Mouse (Mus musculus) liver, embryonic 11.5 days (tissue): ENCODE measurements at regions not wholly inside any gene's neighbourhood (a gene's known extent, or its start where the extent isn't known, plus 50 kb on each side); places are given as distances from the start of the nearest gene placed in this dataset.
"Not testable (repeated sequence)": the region's sequence is repeated elsewhere in the genome, so short reads cannot be mapped to it uniquely, and the experiment has no call there.

Experiments
- ATAC-seq: fragments of 200-750 bp; cut with Nextera tagmentation; replicated peaks from 2 replicates; pipeline ENCODE4 v1.8.0; 2017; ENCODE audit warnings: moderate number of reproducible peaks, mild to moderate bottlenecking, moderate TSS enrichment, moderate library complexity; ENCODE audit not compliant: low FRiP score
- DNase-seq: peaks from one replicate; pipeline ENCODE4 v3.0.0-alpha.2; 2017; ENCODE audit warnings: low spot score
- H3K27ac ChIP-seq: fragments of 300-500 bp; sonication (generic); 2 replicates; pipeline ENCODE4 v1.5.1; 2014; ENCODE audit warnings: mild to moderate bottlenecking, low read depth, low read length, control low read depth
- H3K27me3 ChIP-seq: fragments of 300-500 bp; sonication (generic); replicated peaks from 2 replicates; pipeline ENCODE4 v1.6.1; 2014; ENCODE audit warnings: low read length, mixed read lengths; ENCODE audit not compliant: control insufficient read depth, insufficient read depth
- H3K36me3 ChIP-seq: fragments of 300-500 bp; sonication (generic); 2 replicates; pipeline ENCODE4 v1.6.1; 2014; ENCODE audit warnings: mild to moderate bottlenecking, low read length, moderate library complexity, mixed read lengths; ENCODE audit not compliant: control insufficient read depth, insufficient read depth
- H3K4me1 ChIP-seq: fragments of 300-500 bp; sonication (generic); replicated peaks from 2 replicates; pipeline ENCODE4 v1.6.1; 2014; ENCODE audit warnings: low read length, mixed read lengths; ENCODE audit not compliant: control insufficient read depth, insufficient read depth
- H3K4me2 ChIP-seq: fragments of 300-500 bp; sonication (generic); 2 replicates; pipeline ENCODE4 v1.6.1; 2014; ENCODE audit warnings: mild to moderate bottlenecking, control low read depth, moderate library complexity
- H3K4me3 ChIP-seq: fragments of 300-500 bp; sonication (generic); 2 replicates; pipeline ENCODE4 v1.5.1; 2014; ENCODE audit warnings: low read depth, low read length, control low read depth
- H3K9ac ChIP-seq: fragments of 300-500 bp; sonication (generic); 2 replicates; pipeline ENCODE4 v1.6.1; 2014; ENCODE audit warnings: low read depth, low read length, control low read depth
- H3K9me3 ChIP-seq: fragments of 300-500 bp; sonication (generic); 2 replicates; pipeline ENCODE4 v1.6.1; 2016; ENCODE audit warnings: low read length, inconsistent platforms, mixed read lengths; ENCODE audit not compliant: control insufficient read depth
- WGBS: fragments of 180-500 bp; shearing (Covaris S2); extraction: QIAGEN DNeasy Blood & Tissue Kit; methylation state at CpG from one replicate; pipeline ENCODE4 v1.1.7; 2014; 5-methylcytosine and 5-hydroxymethylcytosine counted together

- Histone ChIP-seq H3K4me3 (no peak overlapping the region), H3K27ac (no peak overlapping the region), H3K9ac (no peak overlapping the region), H3K4me1 (no peaks in the 10 kb centered on the region), H3K27me3 (no peaks in the 10 kb centered on the region), H3K36me3 (no peaks in the 10 kb centered on the region), H3K9me3 (no peaks in the 10 kb centered on the region), H3K4me2 (no peak overlapping the region)
- ATAC-seq (no peak), DNase-seq (no peak)
- WGBS, result 90% methylated on average over 2 of the region's 2 CpGs
Measured at GRCm38 (mm10) chr5:4248422-4248821, 56.3 kb downstream of the Mterf1b start.

- not testable (repeated sequence) for H3K9ac ChIP-seq, H3K4me3 ChIP-seq, H3K27ac ChIP-seq, H3K4me1 ChIP-seq, H3K4me2 ChIP-seq, ATAC-seq, H3K9me3 ChIP-seq, H3K27me3 ChIP-seq, DNase-seq, H3K36me3 ChIP-seq
- 83% methylated on average over 5 of the region's 5 CpGs for WGBS
Measured at GRCm38 (mm10) chr5:4254280-4254679, 62.1 kb downstream of the Mterf1b start.

GRCm38 (mm10) chr5:4257048-4257750 lies 65.0 kb downstream of the Mterf1b start:
- H3K36me3 ChIP-seq, result no peaks in the 10 kb centered on the region
- H3K27ac ChIP-seq, result no peak overlapping the region
- DNase-seq, result no peak
- 66% methylated on average over 12 of the region's 12 CpGs for WGBS
- H3K4me1 ChIP-seq, result no peaks in the 10 kb centered on the region
- no peak overlapping the region for H3K4me2 ChIP-seq
- ATAC-seq, result no peak
- no peaks in the 10 kb centered on the region for H3K27me3 ChIP-seq
- no peaks in the 10 kb centered on the region for H3K9me3 ChIP-seq
- no peak overlapping the region for H3K4me3 ChIP-seq
- no peak overlapping the region for H3K9ac ChIP-seq

GRCm38 (mm10) chr5:4259260-4259659 lies 67.1 kb downstream of the Mterf1b start:
- Histone ChIP-seq H3K9ac (no peak overlapping the region), H3K9me3 (no peaks in the 10 kb centered on the region), H3K4me3 (no peak overlapping the region), H3K4me1 (no peaks in the 10 kb centered on the region), H3K27ac (no peak overlapping the region), H3K36me3 (no peaks in the 10 kb centered on the region), H3K27me3 (no peaks in the 10 kb centered on the region), H3K4me2 (no peak overlapping the region)
- ATAC-seq (no peak), DNase-seq (no peak)
- 81% methylated on average over 4 of the region's 4 CpGs for WGBS

GRCm38 (mm10) chr5:4262666-4263065 lies 70.5 kb downstream of the Mterf1b start:
- no peaks in the 10 kb centered on the region for H3K4me1 ChIP-seq
- H3K4me3 ChIP-seq, result no peak overlapping the region
- H3K4me2 ChIP-seq, result no peak overlapping the region
- H3K9ac ChIP-seq, result no peak overlapping the region
- no peaks in the 10 kb centered on the region for H3K36me3 ChIP-seq
- H3K27ac ChIP-seq, result no peak overlapping the region
- 95% methylated on average over 1 of the region's 1 CpGs for WGBS
- DNase-seq (no peak), ATAC-seq (no peak)
- H3K27me3 ChIP-seq, result no peaks in the 10 kb centered on the region
- no peaks in the 10 kb centered on the region for H3K9me3 ChIP-seq

- Histone ChIP-seq H3K27me3 (no peaks in the 10 kb centered on the region), H3K27ac (no peak overlapping the region), H3K36me3 (no peaks in the 10 kb centered on the region), H3K4me2 (no peak overlapping the region), H3K4me3 (no peak overlapping the region), H3K9me3 (no peaks in the 10 kb centered on the region), H3K4me1 (no peaks in the 10 kb centered on the region), H3K9ac (no peak overlapping the region)
- no peak for DNase-seq
- ATAC-seq, result no peak
- 66% methylated on average over 5 of the region's 5 CpGs for WGBS
Measured at GRCm38 (mm10) chr5:4263560-4264160, 71.5 kb downstream of the Mterf1b start.

- Histone ChIP-seq H3K9ac (no peak overlapping the region), H3K4me3 (no peak overlapping the region), H3K4me2 (no peak overlapping the region), H3K36me3 (no peaks in the 10 kb centered on the region), H3K27me3 (no peaks in the 10 kb centered on the region), H3K27ac (no peak overlapping the region), H3K4me1 (no peaks in the 10 kb centered on the region), H3K9me3 (no peaks in the 10 kb centered on the region)
- ATAC-seq (no peak), DNase-seq (no peak)
- WGBS, result 74% methylated on average over 2 of the region's 2 CpGs
Measured at GRCm38 (mm10) chr5:4267717-4268116, 75.5 kb downstream of the Mterf1b start.

- no peaks in the 10 kb centered on the region for H3K27me3 ChIP-seq
- WGBS, result 66% methylated on average over 5 of the region's 5 CpGs
- no peak overlapping the region for H3K27ac ChIP-seq
- H3K4me1 ChIP-seq, result no peaks in the 10 kb centered on the region
- H3K9me3 ChIP-seq, result no peaks in the 10 kb centered on the region
- no peak overlapping the region for H3K4me2 ChIP-seq
- ATAC-seq, result no peak
- DNase-seq, result no peak
- H3K9ac ChIP-seq, result no peak overlapping the region
- H3K4me3 ChIP-seq, result no peak overlapping the region
- no peaks in the 10 kb centered on the region for H3K36me3 ChIP-seq
Measured at GRCm38 (mm10) chr5:4273001-4273400, 80.8 kb downstream of the Mterf1b start.

GRCm38 (mm10) chr5:4303616-4304015 lies 111.4 kb downstream of the Mterf1b start:
- H3K4me1 ChIP-seq, result no peaks in the 10 kb centered on the region
- H3K36me3 ChIP-seq, result no peaks in the 10 kb centered on the region
- H3K9ac ChIP-seq, result no peak overlapping the region
- H3K4me2 ChIP-seq, result no peak overlapping the region
- H3K9me3 ChIP-seq, result no peaks in the 10 kb centered on the region
- no peak for DNase-seq
- no peaks in the 10 kb centered on the region for H3K27me3 ChIP-seq
- no peak for ATAC-seq
- H3K27ac ChIP-seq, result no peak overlapping the region
- no peak overlapping the region for H3K4me3 ChIP-seq
- WGBS, result 30% methylated on average over 4 of the region's 4 CpGs
